Mouse (Mus musculus): ENCODE results near the gene Ankrd63.

The Ankrd63 gene

DNA sequence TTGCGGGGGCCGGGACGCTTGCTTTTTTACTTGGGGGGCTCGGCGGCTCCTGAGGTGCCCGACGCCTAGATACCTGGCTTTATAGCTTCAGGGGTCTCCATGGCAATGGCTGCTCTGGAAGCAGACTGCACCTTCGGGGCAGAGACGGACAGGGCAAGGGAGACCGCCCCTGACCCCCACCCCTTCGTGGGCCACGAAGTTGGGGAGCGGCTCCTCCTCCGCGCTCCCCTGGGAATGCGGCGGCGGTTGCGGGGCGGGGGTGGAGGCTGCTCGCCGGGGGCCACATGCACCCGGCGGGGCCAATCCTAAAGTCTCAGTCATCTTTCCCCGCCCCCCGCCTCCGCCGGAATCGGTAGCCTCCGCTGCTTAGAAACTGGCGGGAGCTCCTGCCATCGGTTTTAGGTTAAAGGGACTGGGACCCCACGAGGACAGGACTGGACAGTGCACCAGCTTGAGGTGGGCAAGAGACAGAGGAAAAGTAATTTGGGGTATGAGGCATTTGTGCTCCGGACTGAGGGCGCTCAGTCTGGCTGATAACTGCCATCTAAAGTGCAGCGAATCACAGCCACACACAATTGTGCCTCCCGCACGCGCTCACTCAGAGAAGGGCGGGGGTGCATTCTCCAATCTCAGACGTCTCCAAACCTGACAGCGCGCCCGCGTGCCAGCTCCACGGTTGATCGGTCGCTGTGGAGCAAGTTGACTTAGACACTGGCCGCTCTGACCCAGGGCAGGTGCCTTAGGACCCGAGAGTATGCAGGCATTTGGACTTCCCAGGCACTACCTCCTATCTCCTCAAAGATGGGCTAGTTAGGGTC, at the start of gene Ankrd63:
Gene Ankrd63, minus strand, starts transcription at position 51 of the 818 bp plus-strand sequence.
- DNase-seq (ENCODE audit: low spot score), result no peak

DNA sequence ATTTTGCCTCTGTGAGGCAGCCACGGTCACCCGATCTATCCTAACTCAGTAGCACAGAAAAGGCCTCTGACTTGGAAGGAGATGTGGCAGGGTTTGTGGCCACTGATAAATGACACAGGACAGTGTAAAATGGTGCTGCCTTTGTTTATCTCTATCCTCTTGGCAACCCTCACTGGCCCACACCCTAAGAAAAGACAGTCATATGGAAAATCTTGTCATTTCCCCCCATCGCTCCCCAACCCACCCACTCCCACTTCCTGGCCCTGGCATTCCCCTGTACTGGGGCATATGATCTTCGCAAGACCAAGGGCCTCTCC, 49.0 kb upstream of the Ankrd63 start:
- DNase-seq (ENCODE audit: low spot score), result no peak

DNA sequence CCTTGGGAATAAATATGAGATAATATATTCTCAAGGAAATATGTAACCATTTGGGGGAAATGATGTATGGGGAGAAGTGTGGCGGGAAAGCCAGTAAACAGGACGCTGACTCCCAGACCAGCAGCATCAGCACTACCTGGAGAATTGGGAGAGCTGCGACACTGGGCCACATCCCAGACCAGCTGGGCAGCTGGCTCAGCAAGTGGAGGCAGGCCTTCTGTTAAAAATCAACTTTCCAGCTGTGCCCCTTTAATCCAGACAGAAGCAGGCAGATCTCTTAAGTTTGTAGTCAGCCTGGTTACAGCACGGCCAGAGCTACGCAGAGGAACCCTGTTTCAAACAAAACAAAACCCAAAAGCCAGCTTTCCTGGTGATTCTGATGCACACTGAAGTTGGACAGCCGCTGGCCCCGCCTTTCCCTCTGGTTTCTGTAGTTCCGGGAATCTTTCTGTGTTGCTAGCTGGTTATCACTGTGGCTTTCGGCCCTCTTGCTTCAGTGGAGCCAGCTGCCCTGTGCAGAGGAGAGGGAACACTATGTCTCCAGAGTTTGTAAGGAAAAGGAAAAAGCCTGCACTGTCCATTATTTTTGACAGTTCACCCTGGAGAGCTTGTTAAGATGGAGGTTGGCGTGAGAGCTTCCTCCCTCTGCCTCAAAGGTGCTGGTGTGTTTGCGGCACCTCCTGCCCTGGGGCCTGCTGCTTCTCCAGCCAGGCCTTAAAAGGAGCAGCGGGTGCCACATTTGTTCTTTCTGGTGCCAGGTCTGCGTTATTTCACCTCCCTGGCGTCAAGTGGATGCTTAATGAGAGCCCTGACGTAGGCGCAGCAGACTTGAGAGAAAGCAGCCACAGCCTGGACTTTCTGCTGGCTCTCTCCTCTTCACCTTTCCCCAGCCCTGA, 48.4 kb upstream of the Ankrd63 start:
- DNase-seq (ENCODE audit: low spot score), result no peak

DNA sequence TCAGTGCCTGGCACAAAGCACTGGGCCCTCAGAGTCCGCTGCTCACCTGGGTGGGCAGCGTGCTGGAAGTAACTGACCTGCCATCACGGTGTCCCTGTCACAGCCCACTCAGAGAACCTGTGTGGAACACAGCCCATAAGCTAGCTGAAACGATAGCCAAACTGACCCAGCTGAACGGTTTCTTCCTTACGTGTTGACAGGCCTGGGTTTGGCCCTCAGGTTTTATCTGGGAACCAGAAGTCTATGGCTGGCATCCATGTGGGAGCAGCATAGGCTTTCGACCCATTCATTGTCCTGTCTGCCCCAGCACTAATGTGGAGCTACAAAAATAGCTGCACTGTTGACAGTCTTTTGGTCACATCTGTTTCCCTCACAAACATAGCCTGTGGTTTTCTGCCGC, 46.7 kb upstream of the Ankrd63 start:
- no peak for DNase-seq (ENCODE audit: low spot score)

DNA sequence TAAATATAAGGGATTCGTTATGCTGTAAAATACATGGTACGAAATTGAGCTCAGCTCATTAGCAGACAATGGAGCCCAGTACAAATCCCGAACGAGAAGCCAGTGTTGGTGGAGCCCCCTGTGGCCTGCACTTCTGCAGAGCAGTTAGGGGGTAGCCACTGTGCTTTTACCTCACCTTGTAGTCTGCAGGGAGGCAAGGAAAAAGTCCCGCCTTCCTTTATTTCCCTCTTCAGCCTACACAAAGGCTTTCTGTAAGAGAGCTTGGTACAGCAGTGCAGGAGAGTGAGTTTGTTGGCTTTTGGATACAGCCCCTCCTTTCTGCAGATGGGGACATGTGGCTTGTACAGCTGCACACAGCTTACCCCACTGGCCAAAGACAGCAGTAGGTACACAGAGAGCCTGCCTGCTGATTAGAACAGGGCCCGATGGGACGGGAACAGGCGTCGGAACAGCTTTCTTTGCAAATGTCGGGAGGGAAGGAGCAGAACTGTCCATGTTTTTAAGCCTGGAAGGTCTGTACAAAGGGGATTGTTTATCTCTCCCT, 45.6 kb upstream of the Ankrd63 start:
- peak; percentile 38 for DNase-seq (ENCODE audit: low spot score)

DNA sequence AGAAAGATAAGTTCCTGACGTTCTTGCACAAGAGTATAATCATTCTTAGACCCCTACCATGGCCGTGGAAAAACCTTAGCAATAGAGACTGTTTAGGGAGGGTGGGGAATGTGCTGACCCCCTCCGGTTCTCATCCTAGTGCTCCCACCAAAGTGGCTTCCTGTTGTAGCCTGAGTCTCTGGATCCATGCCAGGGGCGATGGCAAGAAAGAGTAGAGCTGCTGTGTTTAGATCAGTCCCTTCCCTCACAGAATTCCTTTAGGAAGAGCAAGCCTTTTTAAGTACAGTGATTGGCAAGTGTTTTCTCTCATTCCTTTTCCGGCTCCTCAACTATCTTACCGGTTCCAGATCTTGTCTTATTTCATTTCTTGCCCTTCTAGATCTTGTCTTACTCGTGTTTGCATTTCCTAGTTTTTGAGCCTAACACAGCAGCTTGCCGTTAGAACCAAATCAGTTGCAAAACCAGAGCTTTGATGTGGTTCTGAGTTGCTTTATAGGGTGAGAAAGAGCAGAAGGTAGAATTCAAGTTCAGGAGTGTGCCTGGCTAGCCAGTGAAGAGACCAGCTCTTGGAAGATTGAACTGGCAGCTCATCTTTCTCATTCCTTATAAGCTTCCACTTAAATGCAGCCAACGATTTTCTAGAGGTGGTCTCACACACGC, 43.7 kb upstream of the Ankrd63 start:
- no peak for DNase-seq (ENCODE audit: low spot score)

DNA sequence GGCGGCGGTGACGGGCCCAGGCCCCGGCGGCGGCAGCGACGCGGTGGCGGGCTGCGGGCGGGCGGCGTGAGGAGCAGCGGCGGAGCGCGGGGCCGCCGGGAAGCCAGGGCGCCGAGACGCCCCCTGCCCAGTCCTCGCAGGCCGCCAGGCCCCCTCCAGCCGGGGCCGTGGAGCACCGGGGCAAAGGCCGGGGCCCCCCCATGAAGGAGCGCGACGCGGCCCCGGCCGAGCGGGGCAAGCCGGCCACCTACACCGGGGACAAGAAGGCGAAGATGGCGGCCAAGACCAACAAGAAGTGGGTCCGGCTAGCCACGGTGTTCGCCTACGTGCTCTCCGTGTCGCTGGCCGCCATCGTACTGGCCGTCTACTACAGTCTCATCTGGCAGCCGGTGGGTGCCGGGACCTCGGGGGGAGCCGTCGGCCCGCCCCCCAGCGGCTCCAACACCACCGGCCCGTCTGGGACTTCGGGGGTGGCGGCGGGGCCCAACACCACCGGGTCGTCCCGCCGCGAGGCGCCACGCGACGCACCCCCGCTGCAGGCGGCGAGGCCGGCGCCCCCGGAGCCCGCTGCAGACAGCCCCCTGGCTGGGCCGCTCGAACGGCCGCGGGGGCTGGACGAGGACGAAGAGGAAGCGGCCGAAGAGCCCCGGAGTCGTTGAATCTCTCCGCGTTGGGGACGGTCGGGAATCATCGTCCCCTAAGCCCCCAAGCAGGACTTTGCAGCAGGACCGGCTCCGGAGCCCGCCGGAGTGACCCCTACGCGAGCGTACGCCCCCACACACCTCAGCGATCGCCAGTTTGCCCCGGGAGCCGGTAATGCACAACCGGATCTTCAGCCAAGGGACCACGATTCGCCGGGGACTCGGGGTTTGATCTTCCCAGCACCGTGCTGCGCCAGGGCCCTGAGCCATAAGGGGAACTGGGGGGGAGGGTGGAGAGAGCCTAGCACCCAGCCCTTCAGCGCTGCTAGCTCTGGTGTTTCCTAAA, 42.4 kb upstream of the Ankrd63 start:
- peak; percentile 67 for DNase-seq (ENCODE audit: low spot score)

DNA sequence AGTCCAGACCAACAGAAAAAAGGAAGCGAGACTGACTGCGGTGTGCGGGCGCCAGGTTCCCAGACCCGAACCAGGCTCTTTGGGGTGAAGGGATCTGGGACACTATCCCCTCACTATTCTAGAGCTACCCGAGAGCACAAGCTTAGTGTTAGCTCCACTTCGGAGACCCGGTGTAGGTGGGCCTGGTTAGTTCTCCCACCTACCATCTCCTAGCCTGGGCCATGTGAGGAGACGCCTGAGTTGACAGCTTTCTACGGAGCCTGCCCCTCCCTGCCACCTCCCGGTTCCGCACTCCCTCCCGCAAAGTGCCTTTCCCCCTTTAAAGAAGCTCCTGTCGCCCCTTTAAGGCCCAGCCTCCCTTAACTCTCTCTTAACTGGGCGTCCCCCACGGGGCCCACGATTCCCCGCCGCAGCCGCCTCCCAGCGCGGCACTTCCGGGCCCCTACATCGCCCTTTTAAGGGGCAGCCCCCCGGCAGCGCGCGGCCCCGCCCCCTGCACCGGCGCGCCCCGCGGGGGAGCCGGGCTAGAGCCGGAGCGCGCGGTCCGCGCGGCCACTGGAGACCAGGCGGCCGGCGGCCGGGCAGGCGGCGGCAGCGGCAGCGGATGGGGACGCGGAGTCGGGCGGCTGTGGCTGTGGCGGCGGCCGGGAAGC, 41.6 kb upstream of the Ankrd63 start, which contains the start of gene Inafm2:
Gene Inafm2, plus strand, starts transcription at position 527 of the 653 bp plus-strand sequence.
- peak; percentile 93 for DNase-seq (ENCODE audit: low spot score)

DNA sequence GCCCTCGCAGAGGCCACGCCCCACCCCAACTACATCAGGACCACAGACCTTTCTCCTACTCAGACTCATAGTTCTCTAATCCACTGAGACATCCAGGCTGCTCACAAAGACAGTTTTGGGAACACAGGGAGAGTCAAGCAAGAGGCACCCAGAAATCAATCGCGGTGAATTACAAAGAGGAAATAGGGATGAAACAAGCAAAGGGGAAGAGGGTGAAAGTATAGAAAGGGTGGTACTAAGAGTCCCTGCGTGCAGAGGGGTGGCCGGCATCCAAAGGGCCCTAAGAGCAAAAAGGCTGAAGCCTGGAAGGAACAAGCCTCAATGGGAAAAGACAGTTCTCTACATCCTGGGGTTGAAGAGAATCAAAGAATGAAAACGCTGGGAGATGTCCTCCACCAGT, 40.9 kb upstream of the Ankrd63 start:
- DNase-seq (ENCODE audit: low spot score), result no peak

DNA sequence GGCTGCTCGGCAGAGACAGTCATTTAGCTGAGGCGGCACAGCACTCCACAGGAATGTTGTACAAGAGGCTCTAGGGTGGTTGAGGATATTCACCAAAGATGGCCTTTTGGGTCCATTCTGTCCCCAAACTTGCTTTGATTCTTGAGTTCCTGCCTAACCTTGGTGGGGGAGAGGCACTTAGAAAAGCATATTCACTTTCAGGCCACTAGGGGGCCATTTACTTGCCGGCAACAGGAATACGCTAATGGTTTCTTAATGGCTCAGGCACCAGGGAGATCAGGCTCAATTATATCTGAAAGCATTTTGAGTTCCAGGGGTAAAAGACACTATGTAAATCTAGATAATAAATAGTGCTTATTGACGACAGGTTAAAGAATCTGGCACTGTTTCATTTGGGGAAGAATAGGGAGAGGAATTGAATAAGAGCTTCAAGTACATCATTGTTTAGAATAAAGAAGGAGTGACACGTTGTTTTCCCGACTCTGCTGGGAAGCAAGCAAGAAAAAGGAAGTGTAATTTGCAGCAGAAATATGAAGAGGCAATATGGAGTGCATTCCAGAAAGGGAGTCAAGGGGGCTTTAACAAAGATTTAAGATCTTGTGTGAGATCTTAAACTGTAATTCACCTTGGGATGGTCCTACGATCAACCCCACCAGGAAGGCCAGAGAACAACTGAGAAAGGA, 39.6 kb upstream of the Ankrd63 start:
- no peak for DNase-seq (ENCODE audit: low spot score)

DNA sequence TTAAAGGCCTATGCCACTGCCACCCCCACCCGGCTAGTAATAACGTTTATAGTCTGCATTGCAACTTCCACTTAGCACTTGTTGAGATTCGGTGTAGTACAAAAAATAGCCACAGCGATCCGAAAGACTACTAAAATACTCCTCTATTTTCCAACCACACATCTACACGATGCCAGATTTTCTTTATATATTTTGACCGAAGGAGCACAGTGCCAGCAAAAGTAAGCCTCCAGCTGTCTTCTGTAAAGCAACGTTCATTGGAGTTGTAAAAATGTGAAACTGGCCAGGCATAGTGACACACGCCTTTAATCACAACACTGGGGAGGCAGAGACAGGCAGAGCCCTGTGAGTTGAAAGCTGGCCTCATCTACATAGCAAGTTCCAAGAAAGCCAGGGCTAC, 37.4 kb upstream of the Ankrd63 start:
- DNase-seq (ENCODE audit: low spot score), result no peak

DNA sequence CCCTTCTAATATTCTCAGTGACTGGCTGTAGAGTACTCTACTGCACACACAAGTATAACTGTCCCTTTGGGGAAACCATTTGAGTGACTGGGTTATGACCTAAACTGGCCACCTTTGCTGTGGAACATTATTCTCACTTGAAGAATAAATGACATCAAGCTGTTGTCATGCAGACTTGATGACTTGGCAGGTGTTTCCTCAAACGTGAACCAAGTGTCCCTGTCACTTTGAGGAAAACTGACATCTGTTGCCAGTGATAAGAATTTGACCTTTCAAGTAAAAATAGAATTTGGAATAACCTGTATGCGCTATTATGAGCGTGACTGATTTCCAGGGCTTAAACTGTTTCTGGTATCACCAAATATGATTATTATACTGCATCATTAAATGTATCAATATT, 36.6 kb upstream of the Ankrd63 start:
- DNase-seq (ENCODE audit: low spot score), result no peak

DNA sequence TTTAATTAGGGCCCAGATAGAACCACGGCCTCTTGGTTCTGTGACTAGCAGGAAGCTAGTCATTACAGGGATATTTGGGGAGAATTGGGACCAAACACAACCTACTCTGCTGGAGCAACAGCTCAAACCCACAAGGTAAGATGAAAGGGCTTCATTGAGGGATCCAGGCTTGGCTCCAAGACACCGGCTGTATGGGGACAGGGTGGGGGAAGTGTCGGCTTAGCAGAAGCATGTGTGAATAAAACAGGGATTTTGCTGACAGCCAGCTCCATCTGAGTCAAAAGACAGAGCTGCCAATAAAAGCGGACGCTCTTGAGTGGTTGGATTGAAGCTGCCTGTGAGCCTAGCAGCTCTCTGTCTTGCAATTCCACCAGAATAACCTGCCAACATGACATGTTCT, 29.6 kb upstream of the Ankrd63 start:
- no peak for DNase-seq (ENCODE audit: low spot score)

DNA sequence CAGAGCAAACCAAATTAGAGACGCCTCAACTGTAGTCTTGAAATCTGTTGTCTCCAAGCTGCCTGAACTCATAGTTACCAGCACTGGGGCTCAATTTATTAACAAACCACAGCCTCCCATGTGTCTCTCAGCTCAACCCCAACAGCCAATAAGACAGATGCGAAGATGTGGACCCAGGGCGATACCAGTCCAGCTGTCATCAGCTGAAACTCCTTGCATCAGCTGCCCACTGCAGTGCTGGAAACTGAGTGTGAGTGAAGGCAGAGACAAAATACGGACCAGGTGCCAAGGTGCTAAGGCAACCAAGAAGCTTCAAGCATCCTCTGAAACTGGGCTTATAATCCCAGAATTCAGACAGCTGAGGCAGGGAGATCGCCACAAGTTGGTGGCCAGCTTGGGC, 28.2 kb upstream of the Ankrd63 start:
- no peak for DNase-seq (ENCODE audit: low spot score)

DNA sequence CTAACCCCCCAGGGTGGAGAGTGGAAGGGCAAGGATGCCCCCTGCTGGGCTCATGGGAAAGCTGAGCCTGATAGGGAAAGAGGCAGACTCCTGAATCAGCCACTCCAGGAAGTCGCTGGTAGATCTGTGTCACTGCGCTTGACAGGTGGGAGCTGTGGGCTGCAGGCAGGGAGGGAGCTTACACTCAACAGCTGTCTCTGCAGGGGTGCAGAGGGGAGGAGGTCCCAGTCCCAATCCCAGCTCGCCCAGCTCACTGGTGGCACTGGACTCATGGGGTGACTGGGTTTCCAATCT, 26.8 kb upstream of the Ankrd63 start:
- DNase-seq (ENCODE audit: low spot score), result peak; percentile 55

DNA sequence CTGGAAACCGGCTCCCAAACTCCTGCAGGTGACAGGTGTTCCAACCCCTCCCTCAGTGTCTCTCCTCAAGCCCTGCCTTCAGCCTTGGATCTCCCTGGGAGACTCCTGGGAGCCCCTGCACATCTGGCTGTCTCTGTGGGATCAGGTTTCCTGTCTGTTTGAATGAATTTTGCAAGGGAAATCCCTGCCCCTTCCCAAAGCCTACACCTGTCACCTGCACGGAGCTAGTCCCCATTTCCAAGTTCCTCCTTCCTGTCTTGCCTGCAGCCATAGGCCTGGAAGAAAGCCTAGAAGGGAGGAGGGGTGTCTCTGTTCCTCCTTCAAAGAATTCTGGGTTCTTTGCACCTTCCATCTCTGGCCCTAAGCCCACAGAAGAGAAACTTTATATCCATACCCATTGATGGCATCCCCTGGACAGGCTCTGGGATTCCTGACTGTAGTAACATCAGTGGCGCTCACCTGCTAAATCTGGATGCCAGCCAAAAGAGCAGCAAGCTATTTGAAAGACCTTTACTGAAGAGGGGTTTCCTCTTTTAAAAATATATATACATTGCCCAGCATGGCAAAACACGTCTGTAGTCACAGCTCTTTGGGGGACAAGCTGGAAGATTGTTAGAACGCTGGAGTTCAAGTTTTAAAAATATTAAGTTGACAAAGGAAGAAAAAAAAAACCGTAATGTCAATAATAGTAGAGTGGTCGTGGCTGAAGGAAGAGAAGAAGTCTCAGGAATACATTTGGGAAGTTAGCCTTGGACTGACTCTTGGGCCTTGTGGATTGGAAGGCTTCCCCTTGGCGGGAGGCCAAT, 26.3 kb upstream of the Ankrd63 start:
- peak; percentile 70 for DNase-seq (ENCODE audit: low spot score)

DNA sequence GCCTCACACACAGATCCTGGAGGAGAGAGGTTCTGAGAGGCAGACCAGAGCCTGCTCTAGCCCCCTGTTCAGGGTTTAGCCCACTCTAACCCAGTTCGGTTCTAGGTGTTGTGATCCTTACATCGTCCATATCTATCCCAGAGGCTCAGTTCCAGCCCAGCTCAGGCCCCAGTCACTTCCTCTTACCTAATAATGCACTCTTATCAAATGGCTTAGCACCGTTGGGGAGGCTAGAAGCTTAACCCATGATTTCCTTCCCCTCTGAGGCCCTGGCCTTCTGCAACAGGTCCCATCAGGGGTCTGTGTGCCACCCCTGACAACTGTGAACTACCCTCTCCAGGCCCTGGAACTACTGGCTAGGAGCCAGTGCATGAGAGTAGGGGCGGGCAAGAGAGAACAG, 25.4 kb upstream of the Ankrd63 start:
- DNase-seq (ENCODE audit: low spot score), result no peak

DNA sequence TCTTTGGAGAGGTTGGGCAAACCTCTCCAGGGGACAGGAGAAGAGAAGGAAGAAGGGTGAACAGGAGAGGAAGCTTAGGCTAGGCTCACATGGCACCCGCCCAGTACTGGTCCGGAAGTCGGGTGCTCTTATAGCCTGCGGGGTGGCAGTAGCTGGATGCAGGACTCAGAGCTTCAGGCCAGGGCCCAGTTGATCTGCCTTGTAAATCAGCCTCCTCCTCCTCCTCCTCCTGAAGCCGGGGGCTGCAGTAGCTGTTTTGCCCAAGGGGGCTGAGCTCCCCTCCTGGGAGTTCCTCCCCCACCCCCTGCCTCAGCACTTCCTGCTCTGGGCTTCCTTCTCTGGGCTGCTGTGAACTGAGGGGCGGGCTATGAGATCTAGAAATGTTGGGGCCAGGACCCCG, 24.6 kb upstream of the Ankrd63 start, which contains the start of gene Plcb2:
Gene Plcb2, minus strand, starts transcription at position 102 of the 400 bp plus-strand sequence.
- no peak for DNase-seq (ENCODE audit: low spot score)

DNA sequence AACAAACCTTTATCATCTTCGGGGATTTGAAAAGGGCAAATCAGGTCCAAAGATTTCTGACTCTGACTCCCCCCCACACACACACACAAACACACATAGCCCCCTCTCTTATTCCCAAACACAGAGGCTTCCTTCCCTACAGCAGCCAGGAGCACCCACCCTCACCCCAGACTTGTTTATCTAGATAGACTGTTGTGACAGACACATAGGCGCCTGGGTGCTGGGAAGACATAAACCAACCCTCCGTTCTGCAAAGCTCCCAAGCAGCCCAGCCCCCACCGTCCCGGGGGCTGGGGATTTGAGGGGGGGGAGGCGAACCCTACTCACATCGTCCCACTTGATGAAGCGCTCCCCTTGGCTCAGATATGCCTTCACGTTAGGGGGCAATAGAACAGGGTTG, 24.1 kb upstream of the Ankrd63 start:
- DNase-seq (ENCODE audit: low spot score), result no peak

Data from testis, postnatal 14 days (tissue).